Mouse (Mus musculus): ENCODE data around the gene Sbp. TPM values are rescaled to one million over a fixed set of nuclear protein-coding genes. Genes with fewer than 3 reads are reported as not detected.

The Sbp gene
- polyA plus RNA-seq, 2 experiments: not detected

DNA sequence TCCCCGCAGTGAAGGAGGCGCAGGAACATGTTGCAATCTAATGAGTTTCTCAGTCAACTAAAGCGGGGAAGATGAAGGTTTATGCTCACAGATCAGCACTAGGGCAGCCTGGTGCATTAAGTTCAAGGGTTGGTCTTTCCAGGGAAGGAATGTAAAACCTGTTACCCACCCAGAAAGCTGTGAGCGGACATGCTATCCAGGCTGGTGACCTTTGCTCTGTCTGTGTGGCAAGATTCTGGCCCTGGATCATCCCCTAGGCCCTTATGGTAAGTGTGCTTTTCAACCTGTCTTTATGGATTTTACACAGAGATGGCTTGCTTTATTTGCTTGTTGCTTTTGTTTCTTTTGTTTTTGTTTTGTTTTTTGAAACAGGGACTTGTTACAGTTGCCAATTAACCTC, 35.2 kb downstream of the Sbp start:
- TF ChIP-seq EP300 (IDR thresholded peaks at IDR 0.05; ENCODE audit: low read depth): no peak
- no peak for TF ChIP-seq CTCF (IDR thresholded peaks at IDR 0.05; ENCODE audit: low read depth)
- ATAC-seq (ENCODE audit: insufficient read depth): no peak
- 64% methylated on average over 4 of the region's 4 CpGs for WGBS (ENCODE audit: insufficient replicate concordance)
- Histone ChIP-seq H3K4me2 (ENCODE audit: low read depth) (no peak overlapping the region), H3K4me1 (replicated peaks; ENCODE audit: control insufficient read depth in 2 of 2, insufficient read depth in 2 of 2, low read length in 1 of 2) (no peaks in the 10 kb centered on the region), H3K4me3 (ENCODE audit: insufficient read depth in 1 of 2, low read depth in 2 of 2, low read length in 2 of 2) (no peak overlapping the region), H3K27me3 (ENCODE audit: control insufficient read depth, insufficient read depth, low read length) (no peaks in the 10 kb centered on the region), H3K9ac (replicated peaks) (no peak overlapping the region), H3K9me3 (ENCODE audit: control insufficient read depth, low read length) (no peaks in the 10 kb centered on the region), H3K27ac (no peak overlapping the region), H3K36me3 (replicated peaks; ENCODE audit: control insufficient read depth, insufficient read depth, low read depth) (no peaks in the 10 kb centered on the region)
- DNase-seq (ENCODE audit: low read depth in 3 of 3, low spot score in 3 of 3): no peak

DNA sequence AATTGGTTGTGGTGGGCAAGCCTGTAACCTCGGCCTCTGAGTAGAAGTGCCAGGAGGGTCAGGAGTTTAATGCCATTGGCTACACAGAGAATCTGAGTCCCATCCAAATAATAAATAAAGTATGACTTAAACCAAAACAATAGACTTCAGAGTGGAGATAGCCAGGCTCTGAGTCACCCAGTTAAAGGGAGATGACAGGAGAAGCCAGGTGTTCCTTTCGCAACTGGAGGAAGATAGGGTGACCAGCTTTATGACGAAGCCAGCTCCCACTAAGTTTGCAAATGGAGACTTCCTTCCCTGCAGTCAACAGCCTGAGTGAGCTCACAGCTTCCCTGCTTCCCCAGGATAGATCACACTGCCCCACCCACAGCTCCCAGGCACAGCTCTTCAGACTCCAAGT, 38.0 kb downstream of the Sbp start:
- ATAC-seq (ENCODE audit: insufficient read depth): no peak
- 51% methylated on average over 3 of the region's 3 CpGs for WGBS (ENCODE audit: insufficient replicate concordance)

DNA sequence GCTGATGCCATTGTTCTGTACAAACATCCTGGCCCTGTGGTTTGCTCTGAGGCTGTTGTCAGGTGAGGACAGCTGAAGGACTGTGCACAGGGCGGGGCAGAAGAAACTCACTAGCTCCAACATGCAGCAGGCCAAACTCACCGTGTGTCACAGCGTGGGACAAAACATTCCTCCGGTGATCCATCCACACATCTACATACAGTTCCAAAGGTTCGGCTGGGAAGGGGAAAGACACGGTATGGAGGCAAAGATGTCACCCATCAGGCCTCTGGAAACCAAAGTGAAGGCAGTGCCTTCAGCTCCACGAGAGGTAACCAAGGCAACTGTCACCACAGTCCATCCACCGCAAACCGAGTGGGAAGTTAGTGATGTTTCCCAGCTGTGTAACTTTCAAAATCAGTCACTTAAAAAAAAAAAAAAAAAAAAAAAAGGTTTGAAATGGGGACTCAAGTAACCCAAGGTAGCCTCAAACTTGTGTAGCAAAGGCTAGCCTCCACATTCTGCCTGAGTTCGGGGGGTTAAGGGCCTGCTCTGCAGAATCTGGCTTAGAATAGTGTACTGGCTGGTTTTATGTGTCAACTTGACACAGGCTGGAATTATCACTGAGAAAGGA, 38.9 kb downstream of the Sbp start, which contains the start of gene Prss30:
Gene Prss30 (minus strand): TSS at position 270 of the 613 bp plus-strand sequence.
- H3K4me1 ChIP-seq (replicated peaks; ENCODE audit: control insufficient read depth in 2 of 2, insufficient read depth in 2 of 2, low read length in 1 of 2): peaks cover 0 to 3% of the 10 kb centered on the region in 2 experiments; a peak in 1 of 4 replicates
- H3K27ac ChIP-seq: no peak within 1 kb of the TSS
- no peak within 1 kb of the TSS for H3K9ac ChIP-seq (replicated peaks)
- no peak within 1 kb of the TSS for H3K4me3 ChIP-seq (ENCODE audit: insufficient read depth in 1 of 2, low read depth in 2 of 2, low read length in 2 of 2)
- ATAC-seq (ENCODE audit: insufficient read depth) (no peak), DNase-seq (ENCODE audit: low read depth in 3 of 3, low spot score in 3 of 3) (no peak)
- no peaks in the 10 kb centered on the region for H3K9me3 ChIP-seq (ENCODE audit: control insufficient read depth, low read length)
- H3K36me3 ChIP-seq (replicated peaks; ENCODE audit: control insufficient read depth, insufficient read depth, low read depth): no peaks in the 10 kb centered on the region
- WGBS (ENCODE audit: insufficient replicate concordance): 56% methylated on average over 10 of the region's 10 CpGs
- TF ChIP-seq CTCF (IDR thresholded peaks at IDR 0.05; ENCODE audit: low read depth) (no peak), EP300 (IDR thresholded peaks at IDR 0.05; ENCODE audit: low read depth) (no peak)
- H3K27me3 ChIP-seq (ENCODE audit: control insufficient read depth, insufficient read depth, low read length): no peaks in the 10 kb centered on the region
- no peak within 1 kb of the TSS for H3K4me2 ChIP-seq (ENCODE audit: low read depth)

More for the DNA sequence above, 38.0 kb downstream of the Sbp start:
- Histone ChIP-seq H3K9me3 (ENCODE audit: control insufficient read depth, low read length) (no peaks in the 10 kb centered on the region), H3K4me3 (ENCODE audit: insufficient read depth in 1 of 2, low read depth in 2 of 2, low read length in 2 of 2) (no peak overlapping the region), H3K27me3 (ENCODE audit: control insufficient read depth, insufficient read depth, low read length) (no peaks in the 10 kb centered on the region), H3K9ac (replicated peaks) (no peak overlapping the region), H3K4me2 (ENCODE audit: low read depth) (no peak overlapping the region), H3K27ac (no peak overlapping the region), H3K4me1 (replicated peaks; ENCODE audit: control insufficient read depth in 2 of 2, insufficient read depth in 2 of 2, low read length in 1 of 2) (peaks cover 0 to 3% of the 10 kb centered on the region in 2 experiments; a peak in 1 of 4 replicates), H3K36me3 (replicated peaks; ENCODE audit: control insufficient read depth, insufficient read depth, low read depth) (no peaks in the 10 kb centered on the region)
- DNase-seq (ENCODE audit: low read depth in 3 of 3, low spot score in 3 of 3): no peak
- TF ChIP-seq EP300 (IDR thresholded peaks at IDR 0.05; ENCODE audit: low read depth) (no peak), CTCF (IDR thresholded peaks at IDR 0.05; ENCODE audit: low read depth) (no peak)

DNA sequence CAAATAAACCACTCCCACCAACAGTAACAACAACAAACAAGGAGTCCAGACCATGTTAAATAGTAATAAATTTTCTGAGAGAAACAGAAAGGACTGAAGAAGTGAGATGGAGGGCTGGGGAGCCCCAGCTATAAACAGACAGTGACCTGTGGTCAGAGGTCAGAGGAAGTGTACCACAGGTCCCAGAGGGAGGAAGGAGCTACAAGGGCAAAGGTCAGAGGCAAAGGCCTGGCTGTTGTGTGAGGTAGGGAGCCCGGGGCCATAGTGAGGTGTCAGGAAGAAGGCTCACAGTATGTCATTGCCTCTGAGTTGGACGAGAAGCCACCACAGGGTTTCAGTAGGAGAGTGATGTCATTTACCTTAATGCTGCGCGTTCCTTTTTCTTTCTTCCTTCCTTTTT, 41.4 kb downstream of the Sbp start:
- ATAC-seq (ENCODE audit: insufficient read depth): no peak

DNA sequence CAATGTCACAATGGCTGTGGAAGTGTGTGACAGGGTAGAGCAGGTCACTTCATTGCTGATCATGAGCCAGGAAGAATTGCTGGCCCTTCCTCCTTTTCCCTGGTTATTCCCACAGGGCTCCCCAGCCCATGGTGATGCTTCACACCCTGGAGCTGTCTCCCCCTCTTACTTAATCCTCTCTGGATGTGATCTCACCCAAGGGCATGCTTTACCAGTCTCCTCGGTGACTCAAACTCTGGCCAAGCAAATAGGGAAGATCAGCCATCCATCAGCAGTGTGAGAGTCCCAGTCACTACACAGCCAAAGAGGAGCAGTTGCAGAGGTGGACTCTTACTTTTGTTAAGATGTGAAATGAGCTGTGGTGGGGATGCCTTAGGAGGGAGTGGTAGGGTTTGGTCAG, 43.5 kb downstream of the Sbp start:
- no peak overlapping the region for H3K9ac ChIP-seq (replicated peaks)
- H3K9me3 ChIP-seq (ENCODE audit: control insufficient read depth, low read length): no peaks in the 10 kb centered on the region
- TF ChIP-seq EP300 (IDR thresholded peaks at IDR 0.05; ENCODE audit: low read depth) (no peak), CTCF (IDR thresholded peaks at IDR 0.05; ENCODE audit: low read depth) (no peak)
- H3K36me3 ChIP-seq (replicated peaks; ENCODE audit: control insufficient read depth, insufficient read depth, low read depth): no peaks in the 10 kb centered on the region
- WGBS (ENCODE audit: insufficient replicate concordance): 64% methylated on average over 1 of the region's 1 CpGs
- DNase-seq (ENCODE audit: low read depth in 3 of 3, low spot score in 3 of 3) (no peak), ATAC-seq (ENCODE audit: insufficient read depth) (no peak)
- no peak overlapping the region for H3K4me3 ChIP-seq (ENCODE audit: insufficient read depth in 1 of 2, low read depth in 2 of 2, low read length in 2 of 2)
- peaks cover 0 to 3% of the 10 kb centered on the region in 2 experiments; a peak in 1 of 4 replicates for H3K4me1 ChIP-seq (replicated peaks; ENCODE audit: control insufficient read depth in 2 of 2, insufficient read depth in 2 of 2, low read length in 1 of 2)
- H3K27me3 ChIP-seq (ENCODE audit: control insufficient read depth, insufficient read depth, low read length): no peaks in the 10 kb centered on the region
- H3K4me2 ChIP-seq (ENCODE audit: low read depth): no peak overlapping the region
- H3K27ac ChIP-seq: no peak overlapping the region

More for the DNA sequence above, 41.4 kb downstream of the Sbp start:
- 34% methylated on average over 4 of the region's 4 CpGs for WGBS (ENCODE audit: insufficient replicate concordance)
- Histone ChIP-seq H3K27me3 (ENCODE audit: control insufficient read depth, insufficient read depth, low read length) (no peaks in the 10 kb centered on the region), H3K9me3 (ENCODE audit: control insufficient read depth, low read length) (no peaks in the 10 kb centered on the region), H3K4me1 (replicated peaks; ENCODE audit: control insufficient read depth in 2 of 2, insufficient read depth in 2 of 2, low read length in 1 of 2) (peaks cover 0 to 3% of the 10 kb centered on the region in 2 experiments; a peak in 1 of 4 replicates), H3K4me3 (ENCODE audit: insufficient read depth in 1 of 2, low read depth in 2 of 2, low read length in 2 of 2) (no peak overlapping the region), H3K36me3 (replicated peaks; ENCODE audit: control insufficient read depth, insufficient read depth, low read depth) (no peaks in the 10 kb centered on the region), H3K9ac (replicated peaks) (no peak overlapping the region), H3K4me2 (ENCODE audit: low read depth) (no peak overlapping the region), H3K27ac (no peak overlapping the region)
- DNase-seq (ENCODE audit: low read depth in 3 of 3, low spot score in 3 of 3): no peak
- TF ChIP-seq EP300 (IDR thresholded peaks at IDR 0.05; ENCODE audit: low read depth) (no peak), CTCF (IDR thresholded peaks at IDR 0.05; ENCODE audit: low read depth) (no peak)
